Mouse (Mus musculus) kidney, adult 18-20 months (tissue): ENCODE data around the gene Pgs1.
A peak's percentile ranks its signal among the peaks of the same experiment; 100 is the strongest.

Experiments used
- DNase-seq: peaks from one replicate; pipeline ENCODE4 v3.0.0; 2021

Gene Pgs1

DNA sequence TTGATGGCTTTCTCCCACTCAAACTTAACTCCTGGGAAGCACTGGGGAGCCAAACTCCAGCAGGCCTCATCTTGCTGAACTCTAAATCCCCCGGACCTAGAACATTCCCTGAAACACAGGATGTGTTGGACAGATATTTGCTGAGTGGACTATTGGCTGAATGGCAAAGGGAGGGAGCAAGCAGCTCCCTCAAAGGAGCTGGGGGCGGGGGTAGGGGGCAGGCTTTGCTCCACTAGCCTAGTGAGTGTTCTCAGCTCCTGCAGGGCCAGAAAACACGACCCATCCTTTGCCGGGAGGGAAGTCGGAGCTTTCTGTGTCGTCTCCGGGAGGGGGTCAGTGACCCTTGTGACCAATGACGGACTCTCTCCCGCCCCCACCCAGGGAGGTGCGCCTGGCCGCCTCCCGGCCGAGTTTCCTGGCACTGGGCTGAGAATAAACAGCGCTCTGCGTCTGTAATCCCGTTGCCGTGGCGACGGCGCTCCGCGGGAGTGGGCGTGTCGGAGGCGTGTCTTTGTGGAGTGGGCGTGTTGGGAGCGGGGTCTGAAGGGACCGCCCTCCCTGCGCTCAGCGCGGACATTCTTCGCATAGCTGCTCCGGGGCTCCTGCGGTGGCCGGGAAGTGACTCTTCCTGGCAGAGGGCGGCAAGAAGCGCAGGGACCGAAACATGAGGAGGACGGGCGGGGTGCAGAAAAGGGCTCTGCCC lies 22.9 kb upstream of the Pgs1 start:
- peak; percentile 100 for DNase-seq

DNA sequence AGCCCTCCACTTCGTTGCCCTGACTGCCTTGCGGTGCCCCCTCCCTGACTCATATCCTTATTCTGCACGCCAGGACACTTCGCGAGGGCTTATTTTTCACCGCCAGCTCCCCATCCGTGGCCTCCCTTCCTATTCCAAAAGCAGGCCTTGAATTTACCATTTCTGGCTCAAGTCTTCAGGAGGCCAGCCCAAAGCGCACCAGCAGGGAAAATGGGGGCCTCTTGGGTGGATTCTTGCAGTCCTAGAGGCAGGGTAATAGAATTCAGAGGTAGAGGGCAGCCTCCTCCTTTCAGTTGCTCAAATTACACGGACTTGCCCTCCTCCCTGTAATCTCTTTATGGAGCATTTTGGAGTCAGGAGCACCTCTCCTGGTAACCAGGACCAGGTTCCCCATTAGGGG lies 22.2 kb upstream of the Pgs1 start:
- DNase-seq = no peak

GRCm38 (mm10) chr11:117964294-117964693 lies 21.8 kb upstream of the Pgs1 start:
- no peak for DNase-seq

- DNase-seq = no peak
Observed at GRCm38 (mm10) chr11:117965052-117965451, 21.0 kb upstream of the Pgs1 start.

DNA sequence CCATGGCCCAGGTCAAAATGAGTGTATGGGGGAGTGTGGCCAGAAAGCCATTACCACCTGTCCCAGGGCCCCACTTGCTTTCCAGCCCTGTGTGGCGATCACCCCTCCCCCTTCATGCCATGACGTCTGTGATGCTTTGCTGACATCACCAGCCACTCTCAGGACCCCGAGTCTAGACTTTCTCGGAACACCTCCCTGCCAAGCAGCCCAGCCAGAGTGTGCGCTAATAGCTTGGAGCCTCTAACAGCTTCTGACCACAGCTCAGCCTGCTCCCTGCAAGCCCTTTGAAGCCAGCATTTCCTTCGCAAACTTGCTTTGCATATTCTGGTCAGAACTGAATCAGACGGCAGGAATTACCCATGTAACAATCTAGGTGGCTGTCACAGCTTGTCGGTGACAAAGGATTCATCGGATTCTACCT lies 20.5 kb upstream of the Pgs1 start:
- DNase-seq = no peak

DNA sequence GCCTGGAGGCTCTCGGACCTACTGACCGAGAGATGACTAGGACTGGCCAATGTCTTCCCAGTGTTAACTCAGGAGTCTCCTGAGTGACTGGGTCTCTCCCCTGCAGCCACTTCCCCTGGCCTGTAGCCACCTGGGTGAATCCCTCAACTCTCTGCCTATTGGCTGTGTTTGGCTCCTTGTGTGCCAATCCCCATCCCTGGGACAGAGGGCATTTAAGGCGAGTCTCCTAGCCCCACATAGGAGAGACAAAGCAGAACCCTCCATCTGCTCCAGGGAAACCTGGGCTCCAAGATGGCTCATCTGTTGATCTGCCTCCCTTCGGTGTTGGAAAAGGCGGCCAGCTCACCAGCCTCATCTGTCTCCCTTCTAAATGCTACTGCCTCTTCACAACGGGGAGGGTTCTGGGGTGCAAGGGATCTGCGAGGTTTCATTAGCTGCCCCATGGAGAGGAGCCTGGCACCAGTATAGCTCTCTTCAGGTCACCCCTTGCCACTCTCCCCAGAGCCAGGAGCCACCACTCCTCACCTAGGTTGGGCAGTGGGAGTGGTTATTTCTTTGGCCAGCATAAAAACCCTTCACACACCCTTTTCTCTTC lies 19.5 kb upstream of the Pgs1 start:
- no peak for DNase-seq

- DNase-seq = no peak
Observed at GRCm38 (mm10) chr11:117967249-117968015, 18.7 kb upstream of the Pgs1 start.

- peak; percentile 53 for DNase-seq
Observed at GRCm38 (mm10) chr11:117968016-117968671, 17.9 kb upstream of the Pgs1 start.

DNA sequence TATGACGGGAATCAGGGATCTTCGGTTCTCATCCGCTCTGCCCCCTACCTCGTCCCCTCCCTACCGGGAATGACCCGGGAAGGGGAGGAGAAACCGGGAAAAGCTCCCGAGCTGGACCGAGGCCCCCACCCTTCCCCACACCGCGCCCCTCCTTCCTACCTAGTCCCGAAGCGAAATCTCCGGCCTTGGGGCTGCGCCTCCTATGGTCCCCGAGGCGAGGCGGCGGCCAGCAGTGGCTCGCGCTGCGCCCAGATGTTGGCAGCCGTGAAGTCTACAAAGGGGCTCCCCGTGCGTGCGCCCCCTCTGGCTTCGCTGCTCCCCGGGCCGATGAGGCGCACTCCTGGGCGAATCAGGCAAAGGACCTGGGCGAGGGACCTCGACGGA lies 17.4 kb upstream of the Pgs1 start:
- no peak for DNase-seq

- peak; percentile 96 for DNase-seq
Observed at GRCm38 (mm10) chr11:117969100-117969944, 16.8 kb upstream of the Pgs1 start.

- peak; percentile 96 for DNase-seq
Observed at GRCm38 (mm10) chr11:117969945-117970872, 15.9 kb upstream of the Pgs1 start, which contains the start of gene Socs3. TSS of gene Socs3 (minus strand) at chr11:117970047.

DNA sequence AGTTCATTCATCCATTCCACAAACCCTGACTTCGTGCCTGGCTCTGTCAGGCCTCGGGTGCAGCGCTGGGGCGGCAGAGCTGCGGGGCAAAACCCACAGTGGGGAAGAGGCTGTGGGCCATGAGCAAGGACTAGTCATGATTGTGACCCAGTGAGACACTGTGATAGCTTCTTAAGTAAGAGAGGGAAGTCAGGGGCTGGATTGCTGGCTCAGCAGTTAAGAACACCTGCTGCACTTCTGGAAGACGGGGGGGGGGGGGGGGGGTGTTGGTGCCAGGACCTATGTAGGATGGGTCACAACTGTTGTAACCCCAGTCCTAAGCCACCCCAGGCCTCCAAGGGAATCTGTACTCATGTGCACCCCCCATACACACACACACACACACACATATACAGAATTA lies 15.0 kb upstream of the Pgs1 start:
- DNase-seq = no peak

- DNase-seq = no peak
Observed at GRCm38 (mm10) chr11:117971646-117972242, 14.3 kb upstream of the Pgs1 start.

- no peak for DNase-seq
Observed at GRCm38 (mm10) chr11:117972656-117973558, 13.2 kb upstream of the Pgs1 start.

GRCm38 (mm10) chr11:117973569-117973968 lies 12.5 kb upstream of the Pgs1 start:
- DNase-seq = no peak

- no peak for DNase-seq
Observed at GRCm38 (mm10) chr11:117974327-117975125, 11.6 kb upstream of the Pgs1 start.

- no peak for DNase-seq
Observed at GRCm38 (mm10) chr11:117975211-117975967, 10.7 kb upstream of the Pgs1 start.

DNA sequence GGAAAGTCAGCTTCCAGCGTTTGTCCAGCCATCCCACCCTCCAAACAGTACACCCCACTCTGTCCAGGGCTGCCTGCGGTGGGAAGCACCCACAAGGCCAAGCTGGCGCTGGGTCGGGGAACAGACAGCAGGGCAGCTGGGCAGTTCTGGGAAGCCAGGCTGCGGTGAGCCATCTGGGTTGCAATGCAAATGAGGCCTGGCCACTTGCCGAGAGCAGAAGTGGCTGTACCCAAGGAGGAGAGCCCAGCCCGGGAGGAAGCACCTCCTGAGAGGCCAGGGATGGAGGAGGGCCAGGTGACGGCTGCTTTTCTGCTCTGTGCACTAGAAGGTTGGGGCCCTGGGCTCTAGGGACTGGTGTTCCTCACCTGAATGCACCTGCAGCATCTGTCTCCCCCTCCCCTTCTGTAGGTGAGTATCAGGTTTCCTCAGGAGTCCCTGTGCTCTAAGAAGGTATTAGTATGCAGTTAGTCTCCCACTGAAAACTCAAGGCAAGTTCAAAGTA lies 10.0 kb upstream of the Pgs1 start:
- peak; percentile 71 for DNase-seq
